Mouse (Mus musculus) layer of hippocampus, adult 11-12 months (tissue): ENCODE data around the gene Nudt10.
"Not testable (repeated sequence)": the region's sequence is repeated elsewhere in the genome, so short reads cannot be mapped to it uniquely, and the experiment has no call there.

Experiments used
- DNase-seq: peaks from one replicate; pipeline ENCODE4 v3.0.0; 2022; ENCODE audit warnings: low spot score

Nudt10 gene

GRCm38 (mm10) chrX:6172823-6173640 lies at the start of gene Nudt10:
Nudt10 (minus strand) TSS chrX:6173015.
- not testable (repeated sequence) for DNase-seq

GRCm38 (mm10) chrX:6172136-6172822 lies 536 bp downstream of the Nudt10 start:
- DNase-seq, result not testable (repeated sequence)

- no peak for DNase-seq
Observed at GRCm38 (mm10) chrX:6171718-6172117, 1.1 kb downstream of the Nudt10 start.
